Mouse (Mus musculus) embryonic facial prominence, embryonic 11.5 days (tissue): Measurements from ENCODE around the gene Got1. TPM values are rescaled to one million over a fixed set of nuclear protein-coding genes. Genes with fewer than 3 reads are reported as not detected.

Source experiments
- ATAC-seq: fragments of 200-750 bp; cut with Nextera tagmentation; replicated peaks from 2 replicates; pipeline ENCODE4 v1.8.0; 2017; ENCODE audit warnings: low read depth; ENCODE audit not compliant: insufficient number of reproducible peaks, low FRiP score, low TSS enrichment
- DNase-seq: peaks from one replicate; pipeline ENCODE4 v3.0.0-alpha.2; 2015; ENCODE audit warnings: low spot score
- H3K27ac ChIP-seq: fragments of 300-500 bp; sonication (generic); replicated peaks from 2 replicates; pipeline ENCODE4 v1.5.1; 2014; ENCODE audit warnings: mild to moderate bottlenecking, low read depth, low read length, control low read depth
- H3K27me3 ChIP-seq: fragments of 300-500 bp; sonication (generic); 2 replicates; pipeline ENCODE4 v1.6.1; 2014; ENCODE audit warnings: mild to moderate bottlenecking, low read length, moderate library complexity, mixed read lengths; ENCODE audit not compliant: control insufficient read depth, insufficient read depth
- H3K36me3 ChIP-seq: fragments of 300-500 bp; sonication (generic); replicated peaks from 2 replicates; pipeline ENCODE4 v1.6.1; 2014; ENCODE audit warnings: low read depth, mild to moderate bottlenecking, low read length, moderate library complexity, mixed read lengths; ENCODE audit not compliant: control insufficient read depth, insufficient read depth
- H3K4me1 ChIP-seq: fragments of 300-500 bp; sonication (generic); 2 replicates; pipeline ENCODE4 v1.6.1; 2014; ENCODE audit warnings: low read length, mixed read lengths; ENCODE audit not compliant: control insufficient read depth, insufficient read depth
- H3K4me2 ChIP-seq: fragments of 300-500 bp; sonication (generic); 2 replicates; pipeline ENCODE4 v1.6.1; 2014; ENCODE audit warnings: low read depth, mild to moderate bottlenecking, control low read depth, low read length, moderate library complexity
- H3K4me3 ChIP-seq: fragments of 300-500 bp; sonication (generic); 2 replicates; pipeline ENCODE4 v1.5.1; 2014; ENCODE audit warnings: low read depth, low read length, control low read depth
- H3K9ac ChIP-seq: fragments of 300-500 bp; sonication (generic); replicated peaks from 2 replicates; pipeline ENCODE4 v1.6.1; 2014; ENCODE audit warnings: mild to moderate bottlenecking, control low read depth, low read length
- H3K9me3 ChIP-seq: fragments of 300-500 bp; sonication (generic); replicated peaks from 2 replicates; pipeline ENCODE4 v1.6.1; 2016; ENCODE audit warnings: mild to moderate bottlenecking, low read length, inconsistent platforms, mixed read lengths; ENCODE audit not compliant: control insufficient read depth
- WGBS: fragments of 180-500 bp; shearing (Covaris S2); extraction: QIAGEN DNeasy Blood & Tissue Kit; methylation state at CpG from one replicate; pipeline ENCODE4 v1.1.7; 2014; 5-methylcytosine and 5-hydroxymethylcytosine counted together
- polyA plus RNA-seq: library from polyadenylated mRNA; unstranded; fragments of >200 nt; fragmentation: Nextera tagmentation; extraction: Ambion mirVana; gene quantifications from 2 replicates; pipeline ENCODE4 v1.2.1, GENCODE M21; 2014

Gene Got1
- polyA plus RNA-seq, 1 experiment from 2014 or later, result 46.3 TPM

- H3K4me1 ChIP-seq, result no peaks in the 10 kb centered on the region
- 80% methylated on average over 3 of the region's 3 CpGs for WGBS
- H3K27ac ChIP-seq, result no peak overlapping the region
- no peak for ATAC-seq
- no peaks in the 10 kb centered on the region for H3K27me3 ChIP-seq
- H3K36me3 ChIP-seq, result no peaks in the 10 kb centered on the region
- H3K9ac ChIP-seq, result no peak overlapping the region
- no peak overlapping the region for H3K4me3 ChIP-seq
- no peak for DNase-seq
- H3K4me2 ChIP-seq, result no peak overlapping the region
- H3K9me3 ChIP-seq, result no peaks in the 10 kb centered on the region
These were observed 60.1 kb downstream of the Got1 start for GRCm38 (mm10) chr19:43464294-43464687.

DNA sequence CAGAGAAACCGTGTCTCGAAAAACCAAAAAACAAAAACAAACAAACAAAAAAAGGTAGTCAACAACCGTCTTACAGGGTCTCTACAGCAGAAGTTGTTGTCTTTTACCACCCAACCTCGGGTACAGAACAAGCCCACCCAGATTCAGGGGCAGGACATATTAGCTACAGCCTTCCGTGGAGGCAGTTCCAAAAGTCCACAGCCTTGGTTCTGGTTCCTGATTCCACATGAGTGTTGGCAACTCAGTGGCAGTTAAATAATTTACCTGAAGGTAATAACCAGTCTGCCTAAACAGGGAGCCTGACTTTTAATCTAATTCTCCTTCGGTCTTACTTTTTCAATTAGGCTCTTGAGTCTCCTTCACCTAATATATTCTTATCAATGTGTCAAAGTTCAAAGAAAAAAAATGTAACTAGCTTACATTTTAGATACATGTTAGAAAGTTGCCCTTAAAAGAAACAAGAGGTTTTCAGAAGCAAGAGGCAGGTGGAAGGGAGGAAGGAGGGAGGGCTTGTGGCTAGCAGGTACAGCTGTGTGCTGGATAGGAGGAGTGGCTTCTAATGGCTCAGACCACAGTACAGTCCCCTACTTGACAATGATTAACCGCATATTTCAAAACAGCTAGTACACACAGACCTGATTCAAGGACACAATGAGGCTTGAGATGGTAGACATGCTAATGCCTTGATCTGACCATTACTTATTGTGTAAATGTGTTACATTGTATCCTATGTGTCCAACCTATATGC lies 60.7 kb downstream of the Got1 start:
- no peaks in the 10 kb centered on the region for H3K4me1 ChIP-seq
- DNase-seq (no peak), ATAC-seq (no peak)
- H3K4me3 ChIP-seq, result no peak overlapping the region
- H3K4me2 ChIP-seq, result no peak overlapping the region
- H3K27ac ChIP-seq, result no peak overlapping the region
- H3K36me3 ChIP-seq, result no peaks in the 10 kb centered on the region
- 85% methylated on average over 7 of the region's 7 CpGs for WGBS
- no peaks in the 10 kb centered on the region for H3K9me3 ChIP-seq
- no peaks in the 10 kb centered on the region for H3K27me3 ChIP-seq
- H3K9ac ChIP-seq, result no peak overlapping the region

GRCm38 (mm10) chr19:43462141-43462540 lies 62.3 kb downstream of the Got1 start:
- no peak overlapping the region for H3K27ac ChIP-seq

GRCm38 (mm10) chr19:43460481-43460880 lies 63.9 kb downstream of the Got1 start:
- H3K4me1 ChIP-seq, result no peaks in the 10 kb centered on the region
- H3K36me3 ChIP-seq, result no peaks in the 10 kb centered on the region
- no peak overlapping the region for H3K9ac ChIP-seq
- H3K4me3 ChIP-seq, result no peak overlapping the region
- 83% methylated on average over 12 of the region's 12 CpGs for WGBS
- DNase-seq (no peak), ATAC-seq (no peak)
- H3K27ac ChIP-seq, result no peak overlapping the region
- H3K9me3 ChIP-seq, result no peaks in the 10 kb centered on the region
- no peak overlapping the region for H3K4me2 ChIP-seq
- no peaks in the 10 kb centered on the region for H3K27me3 ChIP-seq

More at GRCm38 (mm10) chr19:43462141-43462540, 62.3 kb downstream of the Got1 start:
- Histone ChIP-seq H3K4me2 (no peak overlapping the region), H3K36me3 (no peaks in the 10 kb centered on the region), H3K4me1 (no peaks in the 10 kb centered on the region), H3K9ac (no peak overlapping the region), H3K27me3 (no peaks in the 10 kb centered on the region), H3K4me3 (no peak overlapping the region), H3K9me3 (no peaks in the 10 kb centered on the region)
- DNase-seq, result no peak
- WGBS, result 86% methylated on average over 3 of the region's 3 CpGs
- no peak for ATAC-seq

DNA sequence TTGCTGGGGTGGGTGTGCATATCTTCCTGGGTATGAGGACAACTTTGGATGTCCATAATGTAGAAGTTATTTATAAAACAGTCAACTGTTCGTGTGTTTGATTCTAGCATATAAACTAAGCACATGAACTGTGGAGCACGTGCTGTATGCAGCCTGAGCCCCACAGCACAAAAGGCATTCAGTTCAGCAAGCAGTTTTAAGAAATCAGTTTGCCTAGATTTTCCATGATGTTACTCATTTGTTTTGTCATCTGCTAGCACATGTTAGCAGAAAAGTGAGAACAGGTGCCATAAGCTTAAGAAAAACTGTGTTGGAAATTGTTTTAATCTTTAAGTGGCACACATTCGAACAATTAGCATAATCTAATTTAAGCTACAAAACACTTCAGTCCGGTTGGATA lies 64.5 kb downstream of the Got1 start:
- no peak for DNase-seq
- Histone ChIP-seq H3K4me1 (no peaks in the 10 kb centered on the region), H3K9me3 (no peaks in the 10 kb centered on the region), H3K36me3 (no peaks in the 10 kb centered on the region), H3K9ac (no peak overlapping the region), H3K4me2 (no peak overlapping the region), H3K27me3 (no peaks in the 10 kb centered on the region), H3K4me3 (no peak overlapping the region), H3K27ac (no peak overlapping the region)
- WGBS, result 57% methylated on average over 4 of the region's 4 CpGs
- no peak for ATAC-seq

DNA sequence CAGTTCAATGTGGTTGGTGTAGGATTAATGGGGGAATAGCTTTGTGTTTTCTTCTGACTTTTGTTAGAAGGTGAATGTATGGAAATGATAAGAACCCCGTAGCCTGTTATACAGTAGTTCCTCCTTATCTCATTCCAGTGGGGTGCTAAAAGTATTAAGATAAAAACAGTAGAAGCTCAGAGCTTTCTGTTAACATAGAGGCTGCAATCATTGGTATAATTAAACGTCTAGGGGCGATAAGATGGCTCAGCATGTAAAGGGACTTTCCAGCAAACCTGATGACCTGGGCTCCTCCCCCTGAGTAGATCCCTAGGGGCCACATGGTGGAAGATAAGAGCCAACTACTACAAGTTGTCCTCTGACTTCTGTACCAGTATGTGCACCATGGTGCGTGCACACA lies 71.4 kb downstream of the Got1 start:
- no peak overlapping the region for H3K27ac ChIP-seq
- no peak overlapping the region for H3K9ac ChIP-seq
- no peaks in the 10 kb centered on the region for H3K9me3 ChIP-seq
- no peak for ATAC-seq
- H3K4me3 ChIP-seq, result no peak overlapping the region
- 81% methylated on average over 4 of the region's 4 CpGs for WGBS
- H3K4me1 ChIP-seq, result no peaks in the 10 kb centered on the region
- no peak for DNase-seq
- H3K36me3 ChIP-seq, result no peaks in the 10 kb centered on the region
- no peaks in the 10 kb centered on the region for H3K27me3 ChIP-seq
- no peak overlapping the region for H3K4me2 ChIP-seq

GRCm38 (mm10) chr19:43452176-43452575 lies 72.2 kb downstream of the Got1 start:
- Histone ChIP-seq H3K4me3 (no peak overlapping the region), H3K9ac (no peak overlapping the region), H3K36me3 (no peaks in the 10 kb centered on the region), H3K27ac (no peak overlapping the region), H3K9me3 (no peaks in the 10 kb centered on the region), H3K4me1 (no peaks in the 10 kb centered on the region), H3K27me3 (no peaks in the 10 kb centered on the region), H3K4me2 (no peak overlapping the region)
- no peak for DNase-seq
- WGBS, result 86% methylated on average over 5 of the region's 5 CpGs
- no peak for ATAC-seq

DNA sequence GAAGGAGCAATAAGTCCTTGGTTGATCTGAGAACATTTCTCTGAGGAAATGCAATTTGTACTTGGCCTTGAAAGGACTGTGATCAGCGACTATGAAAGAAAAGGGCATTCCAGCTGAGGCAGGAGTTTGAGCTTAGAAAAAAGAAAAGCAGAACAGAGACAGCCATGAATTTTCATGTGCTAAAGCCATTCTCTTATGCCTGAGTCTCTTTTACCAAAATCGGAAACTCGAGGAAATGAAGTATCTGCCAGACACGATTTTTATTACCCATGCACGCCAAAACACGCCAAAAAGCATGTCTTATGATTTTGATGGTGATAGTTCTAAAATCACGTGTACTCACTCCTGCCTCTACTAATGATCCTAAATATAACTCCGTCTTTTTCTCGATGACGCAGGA lies 72.8 kb downstream of the Got1 start:
- H3K36me3 ChIP-seq, result no peaks in the 10 kb centered on the region
- no peaks in the 10 kb centered on the region for H3K27me3 ChIP-seq
- no peak for ATAC-seq
- no peak for DNase-seq
- no peak overlapping the region for H3K4me2 ChIP-seq
- H3K4me3 ChIP-seq, result no peak overlapping the region
- H3K4me1 ChIP-seq, result no peaks in the 10 kb centered on the region
- no peak overlapping the region for H3K27ac ChIP-seq
- H3K9me3 ChIP-seq, result no peaks in the 10 kb centered on the region
- 89% methylated on average over 10 of the region's 10 CpGs for WGBS
- H3K9ac ChIP-seq, result no peak overlapping the region
